Mouse (Mus musculus): ENCODE measurements around the gene Prdm10. TPM values are rescaled to one million over a fixed set of nuclear protein-coding genes. Genes with fewer than 3 reads are reported as not detected.
A peak's percentile ranks its signal among the peaks of the same experiment; 100 is the strongest.

Prdm10 gene
- polyA plus RNA-seq, 1 experiment from 2014 or later, result 1.2 TPM

- H3K9me3 ChIP-seq (ENCODE audit: control insufficient read depth), result no peaks in the 10 kb centered on the region
These were observed 72.4 kb downstream of the Prdm10 start for GRCm38 (mm10) chr9:31352716-31353115.

GRCm38 (mm10) chr9:31353518-31353917 lies 73.2 kb downstream of the Prdm10 start:
- H3K9ac ChIP-seq (ENCODE audit: low read depth, low read length), result no peak overlapping the region
- 75% methylated on average over 10 of the region's 10 CpGs for WGBS

More at GRCm38 (mm10) chr9:31352716-31353115, 72.4 kb downstream of the Prdm10 start:
- no peak overlapping the region for H3K9ac ChIP-seq (ENCODE audit: low read depth, low read length)
- no peak overlapping the region for H3K27ac ChIP-seq (ENCODE audit: low read depth, low read length)
- no peaks in the 10 kb centered on the region for H3K4me1 ChIP-seq (replicated peaks; ENCODE audit: control insufficient read depth, insufficient read depth, low read length)
- 79% methylated on average over 2 of the region's 2 CpGs for WGBS
- no peak overlapping the region for H3K4me2 ChIP-seq (replicated peaks; ENCODE audit: low read depth)
- peaks cover 23% of the 10 kb centered on the region for H3K36me3 ChIP-seq (ENCODE audit: control insufficient read depth, insufficient read depth)
- H3K27me3 ChIP-seq (replicated peaks; ENCODE audit: control insufficient read depth, insufficient read depth, low read length), result no peaks in the 10 kb centered on the region
- no peak for ATAC-seq
- H3K4me3 ChIP-seq (ENCODE audit: low read depth, low read length), result no peak overlapping the region
- TF ChIP-seq CTCF (IDR thresholded peaks at IDR 0.05; ENCODE audit: low read depth), result no peak

GRCm38 (mm10) chr9:31354051-31354450 lies 73.7 kb downstream of the Prdm10 start:
- peak; percentile 38; the same call in 1 of the 2 replicates for ATAC-seq
- TF ChIP-seq CTCF (IDR thresholded peaks at IDR 0.05; ENCODE audit: low read depth), result no peak
- no peaks in the 10 kb centered on the region for H3K4me1 ChIP-seq (replicated peaks; ENCODE audit: control insufficient read depth, insufficient read depth, low read length)
- 47% methylated on average over 7 of the region's 7 CpGs for WGBS
- no peaks in the 10 kb centered on the region for H3K27me3 ChIP-seq (replicated peaks; ENCODE audit: control insufficient read depth, insufficient read depth, low read length)
- H3K4me3 ChIP-seq (ENCODE audit: low read depth, low read length), result no peak overlapping the region
- H3K9ac ChIP-seq (ENCODE audit: low read depth, low read length), result no peak overlapping the region
- H3K36me3 ChIP-seq (ENCODE audit: control insufficient read depth, insufficient read depth), result peaks cover 25% of the 10 kb centered on the region
- no peak overlapping the region for H3K27ac ChIP-seq (ENCODE audit: low read depth, low read length)
- no peaks in the 10 kb centered on the region for H3K9me3 ChIP-seq (ENCODE audit: control insufficient read depth)
- no peak overlapping the region for H3K4me2 ChIP-seq (replicated peaks; ENCODE audit: low read depth)

More at GRCm38 (mm10) chr9:31353518-31353917, 73.2 kb downstream of the Prdm10 start:
- TF ChIP-seq CTCF (IDR thresholded peaks at IDR 0.05; ENCODE audit: low read depth), result no peak
- H3K4me3 ChIP-seq (ENCODE audit: low read depth, low read length), result no peak overlapping the region
- peaks cover 25% of the 10 kb centered on the region for H3K36me3 ChIP-seq (ENCODE audit: control insufficient read depth, insufficient read depth)
- no peak for ATAC-seq
- H3K27ac ChIP-seq (ENCODE audit: low read depth, low read length), result no peak overlapping the region
- no peaks in the 10 kb centered on the region for H3K9me3 ChIP-seq (ENCODE audit: control insufficient read depth)
- no peaks in the 10 kb centered on the region for H3K27me3 ChIP-seq (replicated peaks; ENCODE audit: control insufficient read depth, insufficient read depth, low read length)
- H3K4me1 ChIP-seq (replicated peaks; ENCODE audit: control insufficient read depth, insufficient read depth, low read length), result no peaks in the 10 kb centered on the region
- H3K4me2 ChIP-seq (replicated peaks; ENCODE audit: low read depth), result no peak overlapping the region

GRCm38 (mm10) chr9:31363698-31364609 lies 83.6 kb downstream of the Prdm10 start:
- H3K4me2 ChIP-seq (replicated peaks; ENCODE audit: low read depth), result no peak overlapping the region
- H3K9me3 ChIP-seq (ENCODE audit: control insufficient read depth), result no peaks in the 10 kb centered on the region
- no peak overlapping the region for H3K27ac ChIP-seq (ENCODE audit: low read depth, low read length)
- 90% methylated on average over 9 of the region's 9 CpGs for WGBS
- TF ChIP-seq CTCF (IDR thresholded peaks at IDR 0.05; ENCODE audit: low read depth), result no peak
- no peak overlapping the region for H3K4me3 ChIP-seq (ENCODE audit: low read depth, low read length)
- H3K36me3 ChIP-seq (ENCODE audit: control insufficient read depth, insufficient read depth), result peaks cover 36% of the 10 kb centered on the region
- H3K4me1 ChIP-seq (replicated peaks; ENCODE audit: control insufficient read depth, insufficient read depth, low read length), result no peaks in the 10 kb centered on the region
- H3K27me3 ChIP-seq (replicated peaks; ENCODE audit: control insufficient read depth, insufficient read depth, low read length), result no peaks in the 10 kb centered on the region
- ATAC-seq, result no peak
- no peak overlapping the region for H3K9ac ChIP-seq (ENCODE audit: low read depth, low read length)

- WGBS, result 77% methylated on average over 8 of the region's 8 CpGs
- Histone ChIP-seq H3K4me3 (ENCODE audit: low read depth, low read length) (no peak overlapping the region), H3K27me3 (replicated peaks; ENCODE audit: control insufficient read depth, insufficient read depth, low read length) (no peaks in the 10 kb centered on the region), H3K36me3 (ENCODE audit: control insufficient read depth, insufficient read depth) (peaks cover 29% of the 10 kb centered on the region), H3K4me1 (replicated peaks; ENCODE audit: control insufficient read depth, insufficient read depth, low read length) (no peaks in the 10 kb centered on the region), H3K9ac (ENCODE audit: low read depth, low read length) (no peak overlapping the region), H3K27ac (ENCODE audit: low read depth, low read length) (no peak overlapping the region), H3K9me3 (ENCODE audit: control insufficient read depth) (no peaks in the 10 kb centered on the region), H3K4me2 (replicated peaks; ENCODE audit: low read depth) (no peak overlapping the region)
- no peak for TF ChIP-seq CTCF (IDR thresholded peaks at IDR 0.05; ENCODE audit: low read depth)
- ATAC-seq, result no peak
These were observed 84.7 kb downstream of the Prdm10 start for GRCm38 (mm10) chr9:31365086-31365485.

- ATAC-seq, result no peak
- Histone ChIP-seq H3K36me3 (ENCODE audit: control insufficient read depth, insufficient read depth) (peaks cover 11% of the 10 kb centered on the region), H3K27ac (ENCODE audit: low read depth, low read length) (no peak overlapping the region), H3K9ac (ENCODE audit: low read depth, low read length) (no peak overlapping the region), H3K27me3 (replicated peaks; ENCODE audit: control insufficient read depth, insufficient read depth, low read length) (no peaks in the 10 kb centered on the region), H3K4me1 (replicated peaks; ENCODE audit: control insufficient read depth, insufficient read depth, low read length) (no peaks in the 10 kb centered on the region), H3K9me3 (ENCODE audit: control insufficient read depth) (no peaks in the 10 kb centered on the region), H3K4me2 (replicated peaks; ENCODE audit: low read depth) (no peak overlapping the region), H3K4me3 (ENCODE audit: low read depth, low read length) (no peak overlapping the region)
- no peak for TF ChIP-seq CTCF (IDR thresholded peaks at IDR 0.05; ENCODE audit: low read depth)
- WGBS, result 96% methylated on average over 3 of the region's 3 CpGs
These were observed 91.4 kb downstream of the Prdm10 start for GRCm38 (mm10) chr9:31371740-31372139.

All from intestine, postnatal 0 days (tissue).